Mouse (Mus musculus) kidney, embryonic 16.5 days (tissue): ENCODE measurements around the gene Prss56. TPM values are rescaled to one million over a fixed set of nuclear protein-coding genes. Genes with fewer than 3 reads are reported as not detected.

Experiments
- ATAC-seq: fragments of 200-750 bp; cut with Nextera tagmentation; 2 replicates; pipeline ENCODE4 v1.8.0; 2017; ENCODE audit warnings: moderate TSS enrichment; ENCODE audit not compliant: low FRiP score, low TSS enrichment
- H3K27ac ChIP-seq: fragments of 300-500 bp; sonication (generic); 2 replicates; pipeline ENCODE4 v1.5.1; 2014; ENCODE audit warnings: low read length
- H3K27me3 ChIP-seq: fragments of 300-500 bp; sonication (generic); 2 replicates; pipeline ENCODE4 v1.6.1; 2014; ENCODE audit warnings: low read length, control low read depth, mixed read lengths; ENCODE audit not compliant: insufficient read depth
- H3K36me3 ChIP-seq: fragments of 300-500 bp; sonication (generic); 2 replicates; pipeline ENCODE4 v1.6.1; 2014; ENCODE audit warnings: low read length, control low read depth, mixed read lengths; ENCODE audit not compliant: insufficient read depth
- H3K4me1 ChIP-seq: fragments of 300-500 bp; sonication (generic); 2 replicates; pipeline ENCODE4 v1.6.1; 2014; ENCODE audit warnings: low read length, control low read depth, mixed read lengths; ENCODE audit not compliant: insufficient read depth
- H3K4me2 ChIP-seq: fragments of 300-500 bp; sonication (generic); replicated peaks from 2 replicates; pipeline ENCODE4 v1.6.1; 2014; ENCODE audit warnings: low read depth, low read length
- H3K4me3 ChIP-seq: fragments of 300-500 bp; sonication (generic); 2 replicates; pipeline ENCODE4 v1.5.1; 2014; ENCODE audit warnings: mild to moderate bottlenecking, low read length
- H3K9ac ChIP-seq: fragments of 300-500 bp; sonication (generic); replicated peaks from 2 replicates; pipeline ENCODE4 v1.6.1; 2014; ENCODE audit warnings: low read length
- H3K9me3 ChIP-seq: fragments of 300-500 bp; sonication (generic); 2 replicates; pipeline ENCODE4 v1.6.1; 2016; ENCODE audit warnings: low read length, control low read depth
- WGBS: fragments of 180-500 bp; shearing (Covaris S2); extraction: QIAGEN DNeasy Blood & Tissue Kit; methylation state at CpG from one replicate; pipeline ENCODE4 v1.1.7; 2014; 5-methylcytosine and 5-hydroxymethylcytosine counted together
- polyA plus RNA-seq: library from polyadenylated mRNA; unstranded; fragments of >200 nt; fragmentation: Nextera tagmentation; extraction: Ambion mirVana; gene quantifications from 2 replicates; pipeline ENCODE4 v1.2.1, GENCODE M21; 2015

Gene Prss56
- polyA plus RNA-seq, 1 experiment from 2014 or later = not detected

- ATAC-seq = no peak
- peaks cover 87% of the 10 kb centered on the region for H3K27me3 ChIP-seq
- WGBS = 1% methylated on average over 11 of the region's 12 CpGs
- peaks cover 21% of the 10 kb centered on the region for H3K4me1 ChIP-seq
- peak within 1 kb of the TSS; percentile 45 for H3K4me3 ChIP-seq
- no peak within 1 kb of the TSS; the same call in 1 of the 2 replicates for H3K9ac ChIP-seq
- H3K36me3 ChIP-seq = no peaks in the 10 kb centered on the region
- no peak within 1 kb of the TSS for H3K27ac ChIP-seq
- no peaks in the 10 kb centered on the region for H3K9me3 ChIP-seq
- peak within 1 kb of the TSS; percentile 62 for H3K4me2 ChIP-seq
Measured at GRCm38 (mm10) chr1:87156199-87156587, 26.9 kb upstream of the Prss56 start, which contains the start of gene Ecel1. Ecel1 (minus strand) TSS chr1:87156521.

GRCm38 (mm10) chr1:87159396-87159795 lies 23.7 kb upstream of the Prss56 start:
- ATAC-seq = no peak
- WGBS = 87% methylated on average over 3 of the region's 3 CpGs
- Histone ChIP-seq H3K4me1 (peaks cover 14% of the 10 kb centered on the region), H3K27ac (no peak overlapping the region), H3K27me3 (peaks cover 57% of the 10 kb centered on the region), H3K4me2 (no peak overlapping the region), H3K36me3 (no peaks in the 10 kb centered on the region), H3K4me3 (no peak overlapping the region), H3K9me3 (no peaks in the 10 kb centered on the region), H3K9ac (no peak overlapping the region)

- no peak for ATAC-seq
- Histone ChIP-seq H3K9me3 (no peaks in the 10 kb centered on the region), H3K4me1 (no peaks in the 10 kb centered on the region), H3K36me3 (no peaks in the 10 kb centered on the region), H3K4me3 (no peak overlapping the region), H3K9ac (no peak overlapping the region), H3K27me3 (peaks cover 44% of the 10 kb centered on the region), H3K27ac (no peak overlapping the region), H3K4me2 (no peak overlapping the region)
- WGBS = 25% methylated on average over 11 of the region's 11 CpGs
Measured at GRCm38 (mm10) chr1:87164164-87164795, 18.8 kb upstream of the Prss56 start.

- ATAC-seq = no peak
- 38% methylated on average over 9 of the region's 9 CpGs for WGBS
- no peaks in the 10 kb centered on the region for H3K9me3 ChIP-seq
- H3K4me2 ChIP-seq = no peak overlapping the region
- H3K27me3 ChIP-seq = peaks cover 48% of the 10 kb centered on the region
- no peaks in the 10 kb centered on the region for H3K36me3 ChIP-seq
- no peak overlapping the region for H3K27ac ChIP-seq
- no peaks in the 10 kb centered on the region for H3K4me1 ChIP-seq
- no peak overlapping the region for H3K9ac ChIP-seq
- H3K4me3 ChIP-seq = no peak overlapping the region
Measured at GRCm38 (mm10) chr1:87164796-87165184, 18.3 kb upstream of the Prss56 start.

- no peak for ATAC-seq
- WGBS = 6% methylated on average over 18 of the region's 19 CpGs
- Histone ChIP-seq H3K9me3 (no peaks in the 10 kb centered on the region), H3K27me3 (peaks cover 71% of the 10 kb centered on the region), H3K4me2 (0 out of 2 replicates have a peak overlapping the region, but pooled peaks have one; percentile 6), H3K9ac (no peak overlapping the region), H3K36me3 (no peaks in the 10 kb centered on the region), H3K27ac (no peak overlapping the region), H3K4me1 (peaks cover 18% of the 10 kb centered on the region), H3K4me3 (no peak overlapping the region)
Measured at GRCm38 (mm10) chr1:87170458-87170857, 12.7 kb upstream of the Prss56 start.

- Histone ChIP-seq H3K4me1 (peaks cover 26% of the 10 kb centered on the region), H3K36me3 (no peaks in the 10 kb centered on the region), H3K27me3 (peaks cover 62% of the 10 kb centered on the region), H3K9me3 (no peaks in the 10 kb centered on the region), H3K4me2 (no peak overlapping the region), H3K4me3 (no peak overlapping the region), H3K9ac (no peak overlapping the region), H3K27ac (no peak overlapping the region)
- WGBS = 88% methylated on average over 1 of the region's 1 CpGs
- no peak for ATAC-seq
Measured at GRCm38 (mm10) chr1:87171312-87171711, 11.8 kb upstream of the Prss56 start.

- Histone ChIP-seq H3K27ac (no peak overlapping the region), H3K9ac (no peak overlapping the region), H3K4me2 (no peak overlapping the region), H3K4me1 (peaks cover 27% of the 10 kb centered on the region), H3K36me3 (no peaks in the 10 kb centered on the region), H3K9me3 (no peaks in the 10 kb centered on the region), H3K27me3 (peaks cover 55% of the 10 kb centered on the region), H3K4me3 (no peak overlapping the region)
- ATAC-seq = no peak
- 36% methylated on average over 9 of the region's 9 CpGs for WGBS
Measured at GRCm38 (mm10) chr1:87172316-87172715, 10.8 kb upstream of the Prss56 start.

GRCm38 (mm10) chr1:87174006-87174955 lies 8.8 kb upstream of the Prss56 start:
- Histone ChIP-seq H3K9me3 (no peaks in the 10 kb centered on the region), H3K4me1 (peaks cover 27% of the 10 kb centered on the region), H3K9ac (no peak overlapping the region), H3K27me3 (peaks cover 46% of the 10 kb centered on the region), H3K36me3 (no peaks in the 10 kb centered on the region), H3K4me3 (no peak overlapping the region), H3K4me2 (peak overlapping the region; percentile 28), H3K27ac (no peak overlapping the region)
- 23% methylated on average over 28 of the region's 28 CpGs for WGBS
- peak; percentile 37; the same call in 1 of the 2 replicates for ATAC-seq

GRCm38 (mm10) chr1:87175852-87176292 lies 7.2 kb upstream of the Prss56 start:
- H3K27me3 ChIP-seq = peaks cover 32% of the 10 kb centered on the region
- H3K27ac ChIP-seq = no peak overlapping the region
- H3K4me1 ChIP-seq = peaks cover 24% of the 10 kb centered on the region
- H3K4me2 ChIP-seq = peak overlapping the region; percentile 11
- no peak overlapping the region for H3K9ac ChIP-seq
- H3K4me3 ChIP-seq = no peak overlapping the region
- H3K9me3 ChIP-seq = no peaks in the 10 kb centered on the region
- ATAC-seq = peak; percentile 88
- H3K36me3 ChIP-seq = no peaks in the 10 kb centered on the region
- WGBS = 2% methylated on average over 11 of the region's 11 CpGs
